Mouse (Mus musculus): ENCODE measurements around the gene Gabpb1. TPM values are rescaled to one million over a fixed set of nuclear protein-coding genes. Genes with fewer than 3 reads are reported as not detected.

Gabpb1 gene
- total and polyA plus RNA-seq, 3 experiments: 11.7 to 17.8 TPM; not detected in 1

DNA sequence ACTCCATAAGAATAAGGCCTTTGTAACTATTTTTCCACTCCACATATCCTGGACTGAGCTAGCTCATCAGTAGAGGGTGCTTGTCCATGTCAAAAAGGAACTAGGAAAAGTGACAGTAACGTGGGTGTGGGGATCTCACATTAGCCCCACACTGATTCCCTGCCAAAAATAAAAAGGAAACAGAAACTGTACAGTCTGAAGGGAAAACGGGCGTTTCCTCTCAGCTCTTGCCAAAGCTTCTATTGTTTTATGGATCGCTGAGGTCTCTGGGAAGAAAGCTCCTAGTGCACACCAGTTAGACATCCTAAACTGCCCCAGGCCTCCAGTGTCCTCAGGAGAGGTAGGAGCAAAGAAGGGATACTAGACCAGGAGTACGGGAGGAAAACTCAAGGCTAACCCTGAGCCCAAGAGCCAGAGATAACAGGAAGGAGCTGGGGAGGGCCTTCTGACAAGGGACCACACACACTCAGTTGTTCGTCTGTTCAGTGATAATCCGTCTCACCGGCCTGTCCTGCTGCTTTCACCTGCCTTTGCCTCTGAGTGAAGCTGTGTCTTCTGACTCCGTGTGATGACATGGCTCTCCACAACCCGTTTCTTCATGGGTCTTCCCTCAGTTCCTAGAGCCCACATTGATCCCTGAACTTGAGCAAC is 68.5 kb downstream of the Gabpb1 start:
- Histone ChIP-seq H3K9me3 (replicated peaks; ENCODE audit: insufficient read depth, low read length) (no peaks in the 10 kb centered on the region), H3K27ac (ENCODE audit: control insufficient read depth, low read depth, low read length) (peak overlapping the region; percentile 31), H3K4me3 (ENCODE audit: control insufficient read depth in 1 of 2, insufficient read depth in 1 of 2, low read depth in 2 of 2, low read length in 2 of 2) (peak overlapping the region; percentile 53 to 69), H3K9ac (ENCODE audit: control insufficient read depth, low read depth, low read length, poor library complexity, severe bottlenecking) (peak overlapping the region; percentile 41), H3K27me3 (ENCODE audit: control insufficient read depth in 1 of 2, insufficient read depth in 2 of 2, low read length in 2 of 2) (no peaks in the 10 kb centered on the region), H3K36me3 (ENCODE audit: control insufficient read depth in 1 of 2, insufficient read depth in 2 of 2, low read length in 2 of 2) (peaks cover 0 to 11% of the 10 kb centered on the region in 2 experiments; a peak in 2 of 4 replicates), H3K4me1 (ENCODE audit: control insufficient read depth in 1 of 2, insufficient read depth in 2 of 2, low read length in 2 of 2) (peaks cover 7 to 20% of the 10 kb centered on the region in 2 experiments), H3K79me2 (ENCODE audit: control insufficient read depth, insufficient read depth, low read length, poor library complexity) (no peaks in the 10 kb centered on the region)
- peak; percentile 52 for DNase-seq (ENCODE audit: low read depth, low spot score)
- TF ChIP-seq MXI1 (IDR thresholded peaks at IDR 0.05; ENCODE audit: low read depth, low read length): peak; percentile 48; the same call in 1 of the 2 replicates
- no peak for TF ChIP-seq ELF1 (IDR thresholded peaks at IDR 0.05; ENCODE audit: low read depth, low read length)
- TF ChIP-seq SIN3A (IDR thresholded peaks at IDR 0.05; ENCODE audit: low read length): 0 out of 2 replicates have a peak, but pooled peaks have one; percentile 42
- TF ChIP-seq GATA1 (IDR thresholded peaks at IDR 0.05; ENCODE audit: low read depth, low read length): peak; percentile 24; the same call in 1 of the 2 replicates
- no peak for TF ChIP-seq MAX (IDR thresholded peaks at IDR 0.05; ENCODE audit: low read length)
- peak; percentile 34; the same call in 1 of the 2 replicates for TF ChIP-seq ETS1 (IDR thresholded peaks at IDR 0.05; ENCODE audit: low read depth, low read length)
- no peak for TF ChIP-seq TAL1 (IDR thresholded peaks at IDR 0.05; ENCODE audit: low read length)
- peak; percentile 4 to 31; a peak in 2 of 4 replicates for TF ChIP-seq EP300 (IDR thresholded peaks at IDR 0.05; ENCODE audit: low read depth in 1 of 2, low read length in 2 of 2)

DNA sequence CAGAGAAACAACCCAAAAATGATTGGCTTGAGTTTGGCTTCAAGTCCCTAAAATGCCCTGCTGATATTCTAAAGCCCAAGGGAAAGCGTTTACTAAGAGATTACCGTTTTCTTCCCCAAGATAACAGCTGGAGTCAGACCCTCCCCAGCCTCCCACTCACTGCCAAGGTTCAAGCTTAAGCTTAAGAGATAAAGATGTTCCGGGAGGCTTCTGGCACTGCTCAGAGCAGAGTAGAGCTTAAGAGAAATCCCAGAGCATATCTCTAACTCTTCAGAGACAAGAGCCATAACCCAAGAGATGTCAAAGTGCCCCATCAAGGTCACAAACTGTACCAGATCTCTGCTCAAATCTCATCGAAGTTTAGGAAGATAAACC is 69.5 kb downstream of the Gabpb1 start:
- Histone ChIP-seq H3K27me3 (ENCODE audit: control insufficient read depth in 1 of 2, insufficient read depth in 2 of 2, low read length in 2 of 2) (no peaks in the 10 kb centered on the region), H3K9ac (ENCODE audit: control insufficient read depth, low read depth, low read length, poor library complexity, severe bottlenecking) (no peak overlapping the region), H3K4me3 (ENCODE audit: control insufficient read depth in 1 of 2, insufficient read depth in 1 of 2, low read depth in 2 of 2, low read length in 2 of 2) (no peak overlapping the region), H3K4me1 (ENCODE audit: control insufficient read depth in 1 of 2, insufficient read depth in 2 of 2, low read length in 2 of 2) (peaks cover 11 to 29% of the 10 kb centered on the region in 2 experiments), H3K27ac (ENCODE audit: control insufficient read depth, low read depth, low read length) (0 out of 2 replicates have a peak overlapping the region, but pooled peaks have one; percentile 20), H3K36me3 (ENCODE audit: control insufficient read depth in 1 of 2, insufficient read depth in 2 of 2, low read length in 2 of 2) (peaks cover 0 to 14% of the 10 kb centered on the region in 2 experiments; a peak in 2 of 4 replicates), H3K9me3 (replicated peaks; ENCODE audit: insufficient read depth, low read length) (no peaks in the 10 kb centered on the region), H3K79me2 (ENCODE audit: control insufficient read depth, insufficient read depth, low read length, poor library complexity) (no peaks in the 10 kb centered on the region)
- DNase-seq (ENCODE audit: low read depth, low spot score): peak; percentile 77
- TF ChIP-seq MEF2A (IDR thresholded peaks at IDR 0.05; ENCODE audit: extremely low read depth, insufficient replicate concordance, low read depth, low read length, poor library complexity, severe bottlenecking) (no peak), MYC (IDR thresholded peaks at IDR 0.05; ENCODE audit: low read depth, low read length) (no peak), CTCF (IDR thresholded peaks at IDR 0.05 in 2 of 3, conservative IDR thresholded peaks at IDR 0.05 in 1 of 3; ENCODE audit: control insufficient read depth in 1 of 3, insufficient read depth in 1 of 3, low read depth in 2 of 3, low read length in 3 of 3, poor library complexity in 1 of 3, severe bottlenecking in 1 of 3) (no peak), NELFE (IDR thresholded peaks at IDR 0.05; ENCODE audit: low read depth, low read length) (no peak), POLR2A (IDR thresholded peaks at IDR 0.05; ENCODE audit: control insufficient read depth in 1 of 2, insufficient read depth in 1 of 2, low read depth in 1 of 2, low read length in 2 of 2, poor library complexity in 1 of 2) (no peak), MAFK (IDR thresholded peaks at IDR 0.05; ENCODE audit: borderline replicate concordance, low read depth, low read length) (no peak), ZMIZ1 (IDR thresholded peaks at IDR 0.05; ENCODE audit: low read depth, low read length) (no peak), RAD21 (IDR thresholded peaks at IDR 0.05; ENCODE audit: low read depth, low read length) (no peak), MAZ (IDR thresholded peaks at IDR 0.05; ENCODE audit: low read depth, low read length) (0 out of 2 replicates have a peak, but pooled peaks have one; percentile 58), TBP (IDR thresholded peaks at IDR 0.05; ENCODE audit: low read depth, low read length) (no peak), MXI1 (IDR thresholded peaks at IDR 0.05; ENCODE audit: low read depth, low read length) (peak; percentile 41; the same call in 1 of the 2 replicates), ZC3H11A (IDR thresholded peaks at IDR 0.05; ENCODE audit: low read depth, low read length) (no peak), POLR2AphosphoS5 (IDR thresholded peaks at IDR 0.05; ENCODE audit: borderline replicate concordance, low read depth, low read length) (no peak), SIN3A (IDR thresholded peaks at IDR 0.05; ENCODE audit: low read length) (peak; percentile 57; the same call in 1 of the 2 replicates), EP300 (IDR thresholded peaks at IDR 0.05; ENCODE audit: low read depth in 1 of 2, low read length in 2 of 2) (peak; percentile 76 to 77), JUND (IDR thresholded peaks at IDR 0.05; ENCODE audit: low read depth, low read length) (no peak), MAX (IDR thresholded peaks at IDR 0.05; ENCODE audit: low read length) (0 out of 2 replicates have a peak, but pooled peaks have one; percentile 29), SMC3 (IDR thresholded peaks at IDR 0.05; ENCODE audit: low read depth, low read length) (no peak), HCFC1 (IDR thresholded peaks at IDR 0.05; ENCODE audit: low read depth, low read length) (no peak), ZNF384 (IDR thresholded peaks at IDR 0.05; ENCODE audit: low read depth, low read length) (no peak), KAT2A (conservative IDR thresholded peaks at IDR 0.05; ENCODE audit: low read depth, low read length) (no peak), POLR2AphosphoS2 (IDR thresholded peaks at IDR 0.05; ENCODE audit: low read length) (no peak), GABPA (IDR thresholded peaks at IDR 0.05; ENCODE audit: low read depth, low read length) (no peak), ETS1 (IDR thresholded peaks at IDR 0.05; ENCODE audit: low read depth, low read length) (peak; percentile 84), E2F4 (IDR thresholded peaks at IDR 0.05; ENCODE audit: borderline replicate concordance, low read depth, low read length) (no peak), MYB (IDR thresholded peaks at IDR 0.05; ENCODE audit: low read depth, low read length) (no peak), CHD2 (IDR thresholded peaks at IDR 0.05; ENCODE audit: low read length) (no peak), RCOR1 (IDR thresholded peaks at IDR 0.05; ENCODE audit: low read depth, low read length) (peak; percentile 86)
